Mouse (Mus musculus): Measurements from ENCODE around the gene Mymx.

Mymx gene

DNA sequence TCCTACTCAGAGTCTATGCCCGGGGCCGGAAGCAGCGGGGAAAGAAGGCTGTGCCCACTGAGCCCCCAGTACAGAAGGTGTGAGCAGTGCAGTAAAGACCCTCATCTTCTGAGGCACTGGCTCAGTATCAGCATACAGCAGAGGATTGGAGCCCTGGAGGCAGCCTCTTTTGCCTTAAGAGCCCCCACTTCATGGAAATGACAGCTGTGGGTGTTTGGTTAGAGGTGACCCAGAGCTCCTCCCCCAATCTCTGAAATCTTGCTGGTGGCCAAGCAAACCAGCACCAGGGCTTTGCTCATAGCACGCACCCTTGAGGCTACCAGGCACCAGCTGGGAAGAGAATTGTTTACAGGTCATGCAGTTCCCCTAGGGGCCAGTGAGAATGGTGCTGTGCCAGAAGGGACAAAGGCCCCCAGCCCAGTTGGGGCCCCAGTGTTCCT, 34.7 kb downstream of the Mymx start:
- no peak for DNase-seq

DNA sequence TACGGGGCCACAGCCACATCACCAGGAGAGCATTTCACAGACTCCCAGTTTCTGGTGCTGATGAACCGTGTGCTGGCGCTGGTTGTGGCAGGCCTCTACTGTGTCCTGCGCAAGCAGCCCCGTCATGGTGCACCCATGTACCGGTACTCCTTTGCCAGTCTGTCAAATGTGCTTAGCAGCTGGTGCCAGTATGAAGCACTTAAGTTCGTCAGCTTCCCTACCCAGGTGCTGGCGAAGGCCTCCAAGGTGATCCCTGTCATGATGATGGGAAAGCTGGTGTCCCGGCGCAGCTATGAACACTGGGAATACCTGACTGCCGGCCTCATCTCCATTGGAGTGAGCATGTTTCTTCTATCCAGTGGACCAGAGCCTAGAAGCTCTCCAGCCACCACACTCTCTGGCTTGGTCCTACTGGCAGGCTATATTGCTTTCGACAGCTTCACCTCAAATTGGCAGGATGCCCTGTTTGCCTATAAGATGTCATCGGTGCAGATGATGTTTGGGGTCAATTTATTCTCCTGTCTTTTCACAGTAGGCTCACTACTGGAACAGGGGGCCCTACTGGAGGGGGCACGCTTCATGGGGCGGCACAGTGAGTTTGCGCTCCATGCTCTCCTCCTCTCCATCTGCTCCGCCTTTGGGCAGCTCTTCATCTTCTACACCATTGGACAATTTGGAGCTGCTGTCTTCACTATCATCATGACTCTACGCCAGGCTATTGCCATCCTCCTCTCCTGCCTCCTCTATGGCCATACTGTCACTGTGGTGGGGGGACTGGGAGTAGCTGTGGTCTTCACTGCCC, 35.3 kb downstream of the Mymx start:
- no peak for DNase-seq

DNA sequence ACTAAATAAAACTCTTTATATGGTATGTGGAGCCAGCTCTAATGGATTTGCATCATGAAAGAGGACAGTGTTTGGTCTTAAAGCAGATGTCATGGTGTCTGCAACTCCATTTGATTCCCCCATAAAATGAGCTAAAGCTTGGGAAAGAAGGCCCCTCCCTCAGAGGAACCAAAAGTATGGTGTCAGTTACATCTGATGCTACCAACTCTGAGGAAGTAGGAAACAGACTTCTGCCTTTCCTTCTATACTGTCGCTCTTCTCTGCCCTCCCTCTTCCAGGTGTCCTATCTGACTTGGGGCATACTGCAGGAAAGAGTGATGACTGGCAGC, 35.9 kb downstream of the Mymx start:
- no peak for DNase-seq

DNA sequence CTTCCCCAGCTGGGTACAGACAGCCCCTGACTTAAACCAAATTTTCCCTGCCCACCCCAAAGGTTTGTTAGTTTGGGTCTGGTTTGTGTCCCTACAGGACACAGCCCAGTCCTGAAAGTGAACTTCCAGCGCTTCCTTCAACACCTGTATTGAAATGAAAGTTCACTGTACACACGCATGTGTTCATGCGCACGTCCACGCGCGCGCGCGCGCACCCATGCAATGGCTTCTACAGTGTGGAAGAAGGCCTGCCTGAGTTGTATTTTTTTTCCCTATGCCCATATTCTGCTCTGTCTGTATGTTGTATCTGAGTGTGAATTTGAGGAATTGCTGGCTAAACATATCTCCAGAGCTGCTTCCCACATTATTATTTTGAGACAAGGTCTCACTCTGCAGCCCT, 36.8 kb downstream of the Mymx start:
- DNase-seq = no peak

DNA sequence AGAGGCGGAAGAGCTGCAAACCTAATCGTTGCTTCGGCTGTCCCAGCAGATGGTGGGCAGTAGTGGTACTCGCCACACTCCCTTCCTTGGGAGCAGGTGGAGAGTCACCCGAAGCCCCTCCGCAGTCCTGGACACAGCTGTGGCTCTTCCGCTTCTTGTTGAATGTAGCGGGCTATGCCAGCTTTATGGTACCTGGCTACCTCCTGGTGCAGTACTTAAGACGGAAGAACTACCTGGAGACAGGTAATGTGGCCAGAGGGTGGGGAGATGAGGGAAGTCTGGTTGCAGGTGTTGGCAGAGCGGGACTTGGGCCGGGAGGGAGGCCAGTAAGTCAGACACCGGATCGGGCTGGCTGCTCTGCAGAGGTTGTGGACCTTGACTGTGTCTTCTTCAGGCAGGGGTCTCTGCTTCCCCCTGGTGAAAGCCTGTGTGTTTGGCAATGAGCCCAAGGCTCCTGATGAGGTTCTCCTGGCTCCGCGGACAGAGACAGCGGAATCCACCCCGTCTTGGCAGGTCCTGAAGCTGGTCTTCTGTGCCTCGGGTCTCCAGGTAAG, 37.3 kb downstream of the Mymx start:
- no peak for DNase-seq

DNA sequence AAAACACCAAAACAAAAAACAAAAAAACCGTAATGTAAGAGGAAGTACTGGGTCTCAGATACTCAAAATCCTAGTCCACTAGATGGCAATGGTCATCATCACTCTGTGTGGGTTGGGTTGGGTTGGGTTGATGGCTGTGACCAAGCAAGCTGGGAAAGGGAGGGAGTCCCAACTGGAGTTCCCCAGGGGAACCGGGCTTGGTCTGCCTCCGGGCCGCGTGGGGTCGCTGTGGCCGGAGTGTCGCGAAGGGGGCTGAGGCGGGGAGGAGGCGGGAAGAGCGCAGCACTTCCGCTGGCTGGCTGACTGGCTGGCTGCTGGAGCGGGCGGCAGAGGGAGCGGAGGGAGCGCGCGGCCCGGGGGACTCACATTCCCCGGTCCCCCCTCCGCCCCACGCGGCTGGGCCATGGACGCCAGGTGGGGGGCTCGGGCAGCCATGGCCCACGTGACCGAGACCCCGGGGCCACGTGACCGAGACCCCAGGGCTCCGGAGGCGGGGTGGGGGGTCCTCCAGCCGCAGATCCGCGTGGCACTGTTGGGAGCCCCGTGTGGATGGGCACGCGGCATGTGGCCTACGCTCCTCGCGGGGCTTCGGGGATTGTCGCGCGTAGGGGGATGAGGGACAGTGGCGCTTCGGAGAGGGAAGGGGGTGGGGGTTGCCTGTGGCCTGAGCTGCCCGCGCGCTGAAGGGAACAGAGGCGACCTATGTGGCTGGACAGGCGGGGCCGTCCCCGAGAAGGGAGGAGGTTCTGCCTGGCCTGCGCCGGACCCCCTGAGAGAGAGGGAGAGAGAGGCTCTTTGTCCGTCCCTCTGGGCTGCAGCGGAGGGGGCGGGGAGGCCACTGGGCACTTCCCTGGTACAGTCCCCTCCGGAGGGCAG, 38.0 kb downstream of the Mymx start, which contains the start of gene Slc35b2:
Gene Slc35b2, plus strand, starts transcription at position 220 of the 876 bp plus-strand sequence.
- peak; percentile 93 for DNase-seq

DNA sequence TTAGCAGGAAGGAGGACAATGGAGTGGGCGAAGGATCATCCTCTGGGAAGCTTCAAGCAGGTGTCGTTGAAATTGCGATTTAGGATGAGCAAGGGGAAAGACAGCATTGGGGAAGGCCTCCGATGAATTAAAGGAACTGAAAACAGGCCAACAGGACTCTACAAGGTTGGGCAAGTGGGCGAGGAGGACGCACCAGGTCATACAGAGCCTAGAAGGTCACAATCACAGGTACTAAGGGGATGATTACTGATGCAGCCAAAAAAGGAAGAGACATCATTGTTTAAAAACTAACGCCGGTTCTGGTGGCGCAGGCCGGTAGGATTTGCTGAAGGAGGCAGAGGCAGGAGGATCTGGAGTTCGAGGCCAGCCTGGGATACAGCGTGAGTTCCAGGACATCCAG, 38.7 kb downstream of the Mymx start:
- no peak for DNase-seq

DNA sequence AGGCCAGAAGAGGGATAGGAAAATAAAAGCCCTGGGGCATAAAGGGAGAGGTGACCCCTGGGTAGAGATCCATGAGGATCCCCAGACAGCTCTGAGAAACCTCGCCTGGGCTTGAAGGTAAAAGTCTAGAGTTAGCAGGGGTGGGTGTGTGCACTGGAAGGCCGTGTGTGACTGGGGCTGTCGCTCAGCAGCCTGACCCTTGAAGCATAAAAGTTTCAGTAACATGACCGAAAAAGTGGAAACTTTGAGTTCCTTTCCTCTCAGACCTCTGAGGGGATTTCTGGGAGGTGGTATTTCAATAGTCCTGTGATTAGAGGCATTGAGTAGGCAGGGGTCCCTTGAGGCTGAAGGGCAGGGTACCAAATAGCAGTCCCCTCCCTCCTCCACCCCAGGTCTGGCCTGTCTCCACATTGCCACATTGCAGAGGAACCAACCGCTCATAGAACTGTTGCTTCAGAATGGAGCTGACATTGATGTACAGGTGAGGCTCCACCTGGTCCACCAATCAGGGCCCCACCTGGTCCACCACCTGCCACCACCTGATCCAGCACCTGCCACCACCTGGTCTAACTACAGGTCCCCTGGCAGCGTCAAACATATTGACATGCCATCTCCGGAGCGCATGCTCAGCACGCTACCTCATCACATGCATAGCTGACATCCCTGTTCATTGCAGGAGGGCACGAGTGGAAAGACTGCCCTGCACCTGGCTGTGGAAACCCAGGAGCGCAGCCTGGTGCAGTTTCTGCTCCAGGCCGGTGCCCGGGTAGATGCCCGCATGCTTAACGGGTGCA, 42.0 kb downstream of the Mymx start:
- DNase-seq = no peak

DNA sequence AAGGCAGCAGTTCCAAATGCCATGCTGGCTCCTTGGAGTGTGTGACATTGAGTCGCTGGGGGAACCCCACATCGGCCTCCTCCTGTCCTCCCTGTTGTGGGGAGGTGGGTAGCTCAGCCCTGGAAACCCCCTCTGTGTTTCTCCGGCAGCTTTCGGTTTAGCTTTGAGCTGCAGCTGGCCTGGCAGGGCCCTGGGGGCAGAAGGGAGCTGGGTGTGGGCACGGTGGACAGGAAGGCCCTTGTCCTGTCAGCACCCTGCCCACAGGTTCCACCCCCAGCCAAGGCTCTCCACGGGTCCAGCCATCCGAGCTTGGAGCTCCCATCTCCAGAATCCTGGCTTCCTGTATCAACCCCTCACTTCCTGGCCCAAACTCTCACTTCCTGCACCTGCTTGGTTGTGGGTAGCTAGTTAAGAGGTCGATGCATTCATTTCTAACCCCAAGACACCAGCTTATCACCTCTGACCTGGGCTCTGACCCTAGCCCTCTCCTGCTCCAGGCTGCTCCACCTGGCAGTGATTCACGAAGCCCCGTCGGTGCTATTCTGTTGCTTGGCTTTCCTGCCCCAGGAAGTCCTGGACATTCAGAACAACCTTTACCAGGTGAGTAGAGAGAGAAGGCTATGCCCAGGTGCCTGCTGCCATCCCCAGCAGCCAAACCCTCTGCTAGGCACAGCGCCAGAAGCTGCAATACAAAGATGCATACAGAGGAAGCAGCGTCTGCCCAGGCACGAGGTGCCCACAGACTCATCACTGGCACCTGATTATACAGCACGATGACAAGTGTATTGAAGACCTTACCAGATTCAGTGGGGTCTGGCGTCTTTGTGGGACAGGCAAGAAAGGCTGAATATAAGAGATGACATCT, 43.7 kb downstream of the Mymx start:
- no peak for DNase-seq

DNA sequence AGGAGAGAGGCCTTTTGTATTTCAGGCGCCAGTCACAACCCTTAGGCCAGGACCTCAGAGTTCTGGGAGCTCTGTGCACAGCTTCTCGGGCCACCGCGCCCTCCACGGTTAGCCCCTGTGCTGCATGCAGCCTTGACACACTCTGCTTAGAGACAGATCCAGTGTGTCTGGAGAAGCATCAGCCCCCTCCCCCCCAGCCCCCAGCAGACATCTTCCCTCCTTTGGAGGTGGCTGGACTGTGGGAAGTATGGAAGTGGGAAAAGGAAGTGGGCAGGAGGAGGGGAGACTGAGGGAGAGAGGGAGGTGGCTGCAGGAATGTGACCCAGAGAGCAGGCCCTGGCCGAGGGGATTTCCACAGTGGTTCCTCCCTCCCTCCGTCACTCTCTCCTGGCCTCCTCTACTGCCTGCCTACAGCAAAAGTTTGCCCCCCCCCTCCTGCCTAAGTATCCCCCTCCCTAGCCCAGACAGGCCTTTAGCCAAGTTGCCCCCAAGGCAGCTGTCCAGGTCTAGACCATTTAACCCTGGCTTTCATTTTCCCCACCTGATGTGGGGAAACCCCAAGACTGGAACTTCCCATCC, 44.6 kb downstream of the Mymx start:
- DNase-seq = no peak

DNA sequence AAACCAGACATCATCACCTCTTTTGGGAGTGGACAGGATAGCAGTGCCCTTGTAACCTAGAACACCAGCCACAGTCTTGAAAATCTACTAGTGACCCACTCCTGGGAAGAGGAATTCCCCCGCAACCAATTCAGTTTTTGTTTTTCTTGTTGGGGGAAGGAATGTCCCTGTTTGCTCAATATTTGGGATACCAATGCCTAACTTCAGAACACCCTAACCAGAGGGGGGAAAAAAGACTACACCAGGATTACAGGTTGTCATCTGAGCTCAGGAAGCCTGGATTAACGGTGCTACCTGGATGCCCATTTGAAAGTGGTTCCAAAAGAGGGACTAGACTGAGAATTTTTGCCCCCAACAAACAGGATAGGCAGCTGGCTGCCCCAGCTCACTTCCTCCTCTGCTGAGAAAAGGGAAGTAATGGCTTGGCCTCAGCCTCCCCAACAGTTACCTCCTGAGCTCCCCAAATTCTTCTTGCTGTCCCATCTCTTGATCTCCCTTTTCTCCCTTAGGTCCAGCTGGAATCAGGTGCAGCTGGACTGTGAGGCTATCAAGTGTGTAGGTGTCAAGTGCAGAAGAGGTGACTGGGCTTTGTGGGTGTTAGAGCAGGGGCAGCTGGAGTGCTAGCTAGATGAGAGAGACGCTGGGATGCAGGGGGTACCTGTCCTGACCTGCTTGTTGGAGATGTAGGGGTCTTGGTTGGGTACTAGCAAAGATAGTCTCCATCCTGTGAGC, 45.2 kb downstream of the Mymx start:
- DNase-seq = no peak

DNA sequence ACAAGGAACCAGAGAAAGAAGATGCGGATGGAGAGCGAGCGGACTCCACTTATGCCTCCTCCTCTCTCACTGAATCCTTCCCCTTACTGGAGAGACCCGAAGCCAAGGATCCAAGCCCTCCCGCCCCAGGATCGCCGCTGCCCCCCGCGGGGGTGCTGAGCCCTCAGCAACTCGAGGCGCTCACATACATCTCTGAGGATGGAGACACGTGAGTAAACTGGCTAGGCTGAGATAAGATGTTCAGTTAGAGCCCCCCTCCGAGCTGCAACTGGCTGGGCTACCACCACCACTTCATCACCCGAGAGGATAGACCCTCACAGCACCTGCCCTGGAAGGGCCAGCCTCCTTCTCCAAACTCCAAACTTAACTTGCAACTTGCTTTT, 45.8 kb downstream of the Mymx start:
- DNase-seq = no peak

DNA sequence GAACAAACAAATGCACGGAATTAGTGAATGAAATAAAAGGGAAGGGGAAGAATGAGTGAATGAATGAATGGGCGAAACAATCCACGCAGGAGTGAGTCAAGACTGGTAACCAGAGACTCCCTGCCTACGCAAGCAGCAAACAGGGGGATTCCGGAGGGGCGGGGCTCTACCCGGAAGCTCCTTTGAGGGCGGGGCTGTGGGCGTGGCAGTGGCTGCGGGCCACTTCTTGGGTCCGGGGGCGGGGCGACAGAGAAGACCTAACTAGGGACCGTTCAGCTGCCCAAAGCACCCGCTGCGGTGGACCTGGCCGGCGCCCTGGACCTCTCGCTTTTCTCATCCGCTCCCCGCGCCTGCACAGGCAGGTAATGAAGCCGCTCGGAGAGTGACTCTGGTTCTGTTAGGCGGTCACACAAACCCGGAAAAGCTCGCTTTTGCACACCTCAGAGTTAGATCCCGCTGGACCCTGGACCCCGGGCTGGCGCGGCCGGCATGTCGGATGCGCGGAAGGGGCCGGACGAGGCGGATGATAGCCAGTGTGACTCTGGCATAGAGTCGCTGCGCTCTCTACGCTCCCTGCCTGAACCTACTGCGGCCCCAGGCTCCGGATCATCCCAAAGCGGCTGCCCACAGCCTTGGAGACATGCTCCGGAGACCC, 46.3 kb downstream of the Mymx start, which contains the start of gene Nfkbie:
Gene Nfkbie, plus strand, starts transcription at position 252 of the 655 bp plus-strand sequence.
- DNase-seq = peak; percentile 98

DNA sequence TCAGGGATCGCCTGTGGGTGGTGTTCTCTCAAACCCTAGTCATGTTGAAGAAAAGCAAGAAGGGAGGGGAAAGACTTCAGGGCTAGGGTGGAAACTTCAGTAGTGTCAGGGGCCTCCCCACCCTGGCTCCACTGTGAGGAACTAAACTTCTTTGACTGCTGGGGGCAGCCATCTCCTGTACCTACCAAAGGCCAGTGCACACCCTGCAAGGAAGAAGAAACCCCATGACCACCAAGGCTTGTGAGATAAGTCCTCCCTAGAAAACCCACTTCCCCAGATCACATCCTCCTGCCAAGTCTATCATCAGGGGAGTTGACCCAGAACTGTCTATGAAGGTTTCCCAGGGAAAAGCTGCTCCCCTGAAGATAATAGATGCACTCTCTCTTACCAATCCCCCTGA, 47.5 kb downstream of the Mymx start:
- no peak for DNase-seq

DNA sequence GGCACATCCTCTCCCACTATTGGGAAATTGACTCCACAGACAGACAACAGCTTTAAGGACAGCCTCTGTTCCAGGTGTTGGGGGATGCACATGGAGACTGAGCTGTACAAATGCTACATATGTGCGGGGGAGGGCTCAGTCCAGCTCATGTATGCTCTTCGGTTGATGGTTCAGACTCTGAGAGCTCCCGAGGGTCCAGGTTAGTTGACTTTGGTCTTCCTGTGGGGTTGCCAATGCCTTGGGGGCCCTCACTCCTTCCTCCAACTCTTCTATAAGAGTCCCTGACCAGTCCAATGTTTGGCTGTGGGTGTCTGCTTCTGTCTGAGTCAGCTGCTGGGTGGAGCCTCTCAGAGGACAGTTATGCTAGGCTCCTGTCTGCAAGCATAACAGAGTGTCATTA, 48.8 kb downstream of the Mymx start:
- DNase-seq = no peak

DNA sequence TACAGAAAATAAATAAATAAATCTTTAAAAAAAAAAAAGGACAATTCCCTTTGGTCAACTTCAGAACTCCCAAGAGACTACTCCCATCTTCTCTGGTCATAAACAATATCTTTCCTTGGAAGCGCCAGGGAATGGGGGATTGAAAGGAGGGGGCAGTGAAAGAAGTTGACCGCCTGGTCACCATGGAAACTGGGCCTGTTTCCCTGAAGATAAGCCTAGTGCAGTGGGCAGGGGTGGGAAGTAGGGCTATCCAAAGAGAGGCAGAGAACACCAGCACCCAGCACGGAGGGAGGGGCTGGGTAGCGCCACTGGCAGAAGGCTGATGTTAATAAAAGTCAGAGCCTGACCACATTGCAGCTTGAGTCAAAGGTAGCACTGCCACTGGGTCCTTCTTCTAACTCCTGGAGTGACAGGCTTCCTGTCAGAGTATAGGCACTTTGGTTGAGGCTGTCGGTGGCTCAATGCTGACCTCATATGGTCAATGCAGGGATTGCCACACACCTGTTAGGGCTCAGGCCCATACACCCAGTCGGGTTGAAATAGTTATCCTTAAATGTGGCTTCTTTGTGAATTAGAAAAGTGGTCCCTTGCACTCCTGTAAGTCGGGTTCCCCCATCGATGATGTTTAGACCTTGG, 50.0 kb downstream of the Mymx start:
- peak; percentile 87 for DNase-seq

DNA sequence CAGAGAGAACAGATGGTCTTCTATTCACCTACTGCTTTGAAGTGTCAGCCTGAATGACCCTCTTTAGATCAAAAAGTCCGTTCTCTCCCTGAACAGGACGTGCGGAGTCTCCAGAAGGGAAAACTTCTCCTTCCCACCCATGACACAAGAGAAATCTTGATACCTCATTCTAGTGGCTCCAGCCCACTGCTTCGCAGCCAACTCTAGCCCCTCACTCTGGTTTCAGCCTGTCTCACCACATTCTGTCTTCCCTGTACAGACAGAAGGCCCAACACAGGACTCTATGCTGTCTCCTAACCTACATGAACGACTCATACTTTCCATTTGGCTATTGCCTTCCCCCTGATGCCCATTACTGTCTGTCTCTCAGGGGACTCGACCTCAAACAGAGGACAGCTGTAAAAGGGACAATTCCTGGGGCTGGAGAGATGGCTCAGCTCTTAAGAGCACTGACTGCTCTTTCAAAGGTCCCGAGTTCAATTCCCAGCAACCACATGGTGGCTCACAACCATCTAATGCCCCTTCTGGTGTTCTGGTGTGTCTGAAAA, 50.6 kb downstream of the Mymx start:
- DNase-seq = no peak

Measured in lung, postnatal 36 days (tissue).